Mouse (Mus musculus): Measurements from ENCODE around the gene Piezo1. TPM values are rescaled to one million over a fixed set of nuclear protein-coding genes. Genes with fewer than 3 reads are reported as not detected.

Gene Piezo1
- total RNA-seq, 2 experiments from 2014 or later, result 3.1 to 5.5 TPM

DNA sequence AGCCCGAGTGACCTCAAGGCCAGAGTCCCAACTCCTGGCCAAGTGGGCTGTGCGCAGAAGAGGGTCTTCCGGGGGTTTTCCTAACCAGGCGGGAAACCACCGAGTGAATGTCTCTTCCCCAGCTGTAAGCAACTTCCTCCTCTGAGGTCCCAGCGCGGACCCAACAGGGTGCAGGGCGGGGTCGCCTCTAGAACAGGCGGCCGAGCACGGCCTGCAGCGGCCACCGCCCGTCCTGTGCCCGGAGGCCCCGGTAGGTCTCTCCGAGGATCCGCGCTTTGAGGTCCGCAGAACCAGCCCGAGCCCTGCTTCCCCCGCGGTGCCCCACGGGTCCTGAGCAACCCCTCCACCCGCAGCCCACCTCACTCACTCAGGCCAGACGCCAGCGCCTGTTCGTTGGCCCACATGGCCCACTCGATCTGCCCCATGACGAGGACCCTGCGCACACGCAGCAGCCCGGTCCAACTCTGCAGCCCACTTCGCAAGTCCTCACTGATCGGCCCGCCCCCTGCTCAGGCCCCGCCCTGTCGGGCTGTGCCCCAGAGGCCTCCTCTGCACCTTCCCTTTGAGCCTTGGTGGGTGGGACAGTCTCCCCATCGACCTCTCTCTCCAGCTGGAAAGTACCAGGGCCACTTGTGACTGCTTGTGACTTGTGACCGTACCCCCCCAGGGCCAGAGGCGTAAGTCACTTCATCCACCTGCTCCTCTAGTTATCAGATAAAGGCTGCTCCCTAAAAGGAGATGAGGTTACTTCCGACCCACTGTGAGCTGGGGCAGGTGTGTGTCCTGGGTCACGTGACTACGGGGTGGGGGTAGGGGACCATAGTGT is 118.5 kb downstream of the Piezo1 start, which contains the start of gene Cyba:
TSS of gene Cyba (minus strand) at position 488 of the 826 bp plus-strand sequence.
- no peak for TF ChIP-seq CTCF (conservative IDR thresholded peaks at IDR 0.05)
- no peak for DNase-seq (ENCODE audit: low spot score in 2 of 2)
- Histone ChIP-seq H3K27ac (peak within 1 kb of the TSS; percentile 58), H3K4me3 (peak within 1 kb of the TSS; percentile 50)

Small RNAs within 50 kb of the gene (microRNA-seq; reads per million reads assigned to microRNA genes)
- gene Gm24366, result 0 reads per million in 2 experiments

Other genes starting within 250 kb of the Piezo1 start
- under 1 TPM; 0.79 to 0.82 TPM for gene Trhr2, start 190.6 kb downstream of the Piezo1 start, total RNA-seq (2021)
- gene Zc3h18, start 174.7 kb downstream of the Piezo1 start, total RNA-seq (2021), result 10 to 100 TPM; 39.2 to 40.2 TPM
- not detected for gene Il17c, start 129.3 kb downstream of the Piezo1 start, total RNA-seq (2021)
- gene Cyba, start 118.4 kb downstream of the Piezo1 start, total RNA-seq (2021), result 10 to 100 TPM in 1 of 2 experiments, 1 to 10 TPM in 1; 10.0 to 10.7 TPM
- 10 to 100 TPM; 16.7 to 17.6 TPM for gene Mvd, start 107.9 kb downstream of the Piezo1 start, total RNA-seq (2021)
- gene Snai3, start 90.6 kb downstream of the Piezo1 start, total RNA-seq (2021), result not detected
- 10 to 100 TPM; 32.7 to 39.5 TPM for gene Rnf166, start 75.3 kb downstream of the Piezo1 start, total RNA-seq (2021)
- 10 to 100 TPM; 22.8 to 23.7 TPM for gene Ctu2, start 75.2 kb downstream of the Piezo1 start, total RNA-seq (2021)
- 1 to 10 TPM; 1.3 to 1.6 TPM for gene Cdt1, start 16.7 kb upstream of the Piezo1 start, total RNA-seq (2021)
- gene Aprt, start 25.6 kb upstream of the Piezo1 start, total RNA-seq (2021), result 10 to 100 TPM; 60.7 to 62.3 TPM
- gene Galns, start 60.1 kb upstream of the Piezo1 start, total RNA-seq (2021), result 10 to 100 TPM; 11.8 to 13.9 TPM
- gene Trappc2l, start 60.3 kb upstream of the Piezo1 start, total RNA-seq (2021), result 10 to 100 TPM; 77.3 to 88.6 TPM
- gene Pabpn1l, start 71.4 kb upstream of the Piezo1 start, total RNA-seq (2021), result under 1 TPM in 1 of 2 experiments, not detected in 1; 0.52 TPM
- 10 to 100 TPM; 38.0 to 49.8 TPM for gene Cbfa2t3, start 147.8 kb upstream of the Piezo1 start, total RNA-seq (2021)
- gene Acsf3, start 224.2 kb upstream of the Piezo1 start, total RNA-seq (2021), result 10 to 100 TPM; 19.2 to 21.7 TPM